Mouse (Mus musculus) layer of hippocampus, adult 2 months (tissue): Measurements from ENCODE around the gene Znfx1. TPM values are rescaled to one million over a fixed set of nuclear protein-coding genes. Genes with fewer than 3 reads are reported as not detected.

Experiments used
- DNase-seq, 2 experiments: peaks; one replicate each; pipeline ENCODE4 v3.0.0; 2022; ENCODE audit warnings: low spot score in 2 of 2
- H3K27ac ChIP-seq: fragments of 200-600 bp; 2 replicates; pipeline ENCODE4 v1.8.1; 2022
- H3K4me3 ChIP-seq: fragments of 200-600 bp; 2 replicates; pipeline ENCODE4 v1.8.1; 2022; ENCODE audit warnings: mild to moderate bottlenecking
- CTCF ChIP-seq: fragments of 200-600 bp; conservative IDR thresholded peaks from 2 replicates; pipeline ENCODE4 v1.8.1; 2022; ENCODE audit warnings: antibody characterized with exemption, mild to moderate bottlenecking, moderate library complexity
- total RNA-seq, 2 experiments: library from RNA; stranded (reverse); gene quantifications; 2 replicates each; pipeline ENCODE4 v1.2.3; 2021

Gene Znfx1
- total RNA-seq, 2 experiments from 2014 or later, result 38.5 to 45.6 TPM

GRCm38 (mm10) chr2:166995021-166995795 is 67.6 kb downstream of the Znfx1 start:
- no peak for DNase-seq
- TF ChIP-seq CTCF, result no peak
- H3K4me3 ChIP-seq, result peak overlapping the region; percentile 82
- peak overlapping the region; percentile 98 for H3K27ac ChIP-seq

- no peak overlapping the region for H3K4me3 ChIP-seq
- no peak for DNase-seq
- no peak overlapping the region for H3K27ac ChIP-seq
- TF ChIP-seq CTCF, result no peak
Measured at GRCm38 (mm10) chr2:166991945-166992344, 70.9 kb downstream of the Znfx1 start.

- H3K4me3 ChIP-seq, result no peak overlapping the region
- no peak for DNase-seq
- TF ChIP-seq CTCF, result peak; percentile 27
- no peak overlapping the region for H3K27ac ChIP-seq
Measured at GRCm38 (mm10) chr2:166990861-166991260, 72.0 kb downstream of the Znfx1 start.

Other genes starting within 250 kb of the Znfx1 start
- gene Cse1l, start 157.0 kb downstream of the Znfx1 start, total RNA-seq, result 10 to 100 TPM; 48.7 to 51.4 TPM
- 10 to 100 TPM; 64.3 to 66.4 TPM for gene Stau1, start 66.7 kb downstream of the Znfx1 start, total RNA-seq
- 10 to 100 TPM; 32.8 to 37.5 TPM for gene Ddx27, start 47.8 kb downstream of the Znfx1 start, total RNA-seq
- 100 to 1,000 TPM; 103 to 105 TPM for gene Kcnb1, start 127.1 kb upstream of the Znfx1 start, total RNA-seq
- gene Ptgis, start 177.6 kb upstream of the Znfx1 start, total RNA-seq, result under 1 TPM; 0.72 to 0.81 TPM